Mouse (Mus musculus) embryonic facial prominence, embryonic 15.5 days (tissue): ENCODE measurements around the gene Ttc28. TPM values are rescaled to one million over a fixed set of nuclear protein-coding genes. Genes with fewer than 3 reads are reported as not detected.
A peak's percentile ranks its signal among the peaks of the same experiment; 100 is the strongest.

ENCODE experiments used
- ATAC-seq: fragments of 200-750 bp; cut with Nextera tagmentation; 2 replicates; pipeline ENCODE4 v1.8.0; 2017; ENCODE audit warnings: low read depth, moderate TSS enrichment; ENCODE audit not compliant: insufficient number of reproducible peaks, low FRiP score, low TSS enrichment
- H3K27ac ChIP-seq: fragments of 300-500 bp; sonication (generic); replicated peaks from 2 replicates; pipeline ENCODE4 v1.5.1; 2015; ENCODE audit warnings: mild to moderate bottlenecking, inconsistent platforms
- H3K27me3 ChIP-seq: fragments of 300-500 bp; sonication (generic); 2 replicates; pipeline ENCODE4 v1.6.1; 2015; ENCODE audit warnings: inconsistent platforms
- H3K36me3 ChIP-seq: fragments of 300-500 bp; sonication (generic); 2 replicates; pipeline ENCODE4 v1.6.1; 2015; ENCODE audit warnings: mild to moderate bottlenecking, inconsistent platforms
- H3K4me1 ChIP-seq: fragments of 300-500 bp; sonication (generic); 2 replicates; pipeline ENCODE4 v1.6.1; 2015; ENCODE audit warnings: inconsistent platforms
- H3K4me2 ChIP-seq: fragments of 300-500 bp; sonication (generic); replicated peaks from 2 replicates; pipeline ENCODE4 v1.6.1; 2015; ENCODE audit warnings: mild to moderate bottlenecking, inconsistent platforms
- H3K4me3 ChIP-seq: fragments of 300-500 bp; sonication (generic); replicated peaks from 2 replicates; pipeline ENCODE4 v1.5.1; 2015; ENCODE audit warnings: mild to moderate bottlenecking, inconsistent platforms
- H3K9ac ChIP-seq: fragments of 300-500 bp; sonication (generic); 2 replicates; pipeline ENCODE4 v1.6.1; 2015; ENCODE audit warnings: inconsistent platforms
- H3K9me3 ChIP-seq: fragments of 300-500 bp; sonication (generic); replicated peaks from 2 replicates; pipeline ENCODE4 v1.6.1; 2016; ENCODE audit warnings: inconsistent platforms
- WGBS: fragments of 180-500 bp; shearing (Covaris S2); methylation state at CpG from one replicate; pipeline ENCODE4 v1.1.7; 2015; 5-methylcytosine and 5-hydroxymethylcytosine counted together
- polyA plus RNA-seq: library from polyadenylated mRNA; unstranded; fragments of >200 nt; fragmentation: Nextera tagmentation; extraction: Ambion mirVana; gene quantifications from 2 replicates; pipeline ENCODE4 v1.2.1, GENCODE M21; 2015

Gene Ttc28
- polyA plus RNA-seq, 1 experiment from 2014 or later = 12.7 TPM

DNA sequence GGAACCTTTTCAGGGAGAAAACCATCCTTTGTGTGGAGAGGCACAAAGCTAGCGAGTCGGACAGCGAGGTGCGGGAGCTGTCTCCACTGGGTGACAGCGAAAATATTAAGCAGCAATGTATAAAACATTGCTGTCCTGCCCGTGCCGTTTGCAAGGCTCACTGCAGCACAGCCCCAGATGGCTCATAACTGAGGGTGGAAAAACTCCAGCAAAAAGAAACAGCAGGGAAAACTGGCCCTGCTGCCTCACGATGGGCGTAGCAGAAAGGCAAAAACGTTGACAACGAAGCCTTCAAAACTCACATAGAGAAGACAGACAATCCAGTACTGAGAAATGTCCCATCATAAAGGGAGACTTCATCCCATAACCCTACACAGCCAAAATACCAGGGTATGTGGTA, 410.5 kb downstream of the Ttc28 start:
- H3K4me1 ChIP-seq = 0 out of 2 replicates have a peak, but pooled peaks cover 6% of the 10 kb centered on the region
- no peaks in the 10 kb centered on the region for H3K27me3 ChIP-seq
- peaks cover 29% of the 10 kb centered on the region for H3K36me3 ChIP-seq
- no peak overlapping the region for H3K4me3 ChIP-seq
- H3K9me3 ChIP-seq = no peaks in the 10 kb centered on the region
- ATAC-seq = no peak
- no peak overlapping the region for H3K4me2 ChIP-seq
- no peak overlapping the region for H3K27ac ChIP-seq
- 79% methylated on average over 11 of the region's 11 CpGs for WGBS
- H3K9ac ChIP-seq = no peak overlapping the region

DNA sequence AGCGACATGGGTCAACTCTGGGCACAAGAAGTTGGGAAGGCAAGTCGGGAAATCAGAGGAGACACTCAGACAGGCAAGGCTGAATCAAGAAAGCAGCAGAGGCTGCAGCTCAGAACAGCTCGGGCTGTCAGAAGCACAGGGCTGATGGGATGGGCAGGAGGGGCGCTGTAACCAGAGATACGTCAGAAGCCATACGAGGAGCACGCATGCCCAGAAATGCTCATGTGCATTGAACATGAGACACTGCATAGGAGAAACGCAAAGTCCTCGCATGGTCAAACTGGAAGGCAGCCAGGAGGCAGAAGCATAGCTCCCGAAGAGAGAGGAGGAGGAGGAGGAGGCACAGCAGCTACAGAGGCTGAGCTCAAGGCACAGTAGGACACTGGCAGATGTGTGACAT, 412.0 kb downstream of the Ttc28 start:
- 25% methylated on average over 10 of the region's 10 CpGs for WGBS
- Histone ChIP-seq H3K36me3 (peaks cover 13% of the 10 kb centered on the region), H3K27me3 (no peaks in the 10 kb centered on the region), H3K27ac (no peak overlapping the region), H3K9me3 (no peaks in the 10 kb centered on the region), H3K4me3 (0 out of 2 replicates have a peak overlapping the region, but pooled peaks have one; percentile 8), H3K4me1 (0 out of 2 replicates have a peak, but pooled peaks cover 6% of the 10 kb centered on the region), H3K9ac (no peak overlapping the region), H3K4me2 (peak overlapping the region; percentile 40)
- peak; percentile 83; the same call in 1 of the 2 replicates for ATAC-seq

DNA sequence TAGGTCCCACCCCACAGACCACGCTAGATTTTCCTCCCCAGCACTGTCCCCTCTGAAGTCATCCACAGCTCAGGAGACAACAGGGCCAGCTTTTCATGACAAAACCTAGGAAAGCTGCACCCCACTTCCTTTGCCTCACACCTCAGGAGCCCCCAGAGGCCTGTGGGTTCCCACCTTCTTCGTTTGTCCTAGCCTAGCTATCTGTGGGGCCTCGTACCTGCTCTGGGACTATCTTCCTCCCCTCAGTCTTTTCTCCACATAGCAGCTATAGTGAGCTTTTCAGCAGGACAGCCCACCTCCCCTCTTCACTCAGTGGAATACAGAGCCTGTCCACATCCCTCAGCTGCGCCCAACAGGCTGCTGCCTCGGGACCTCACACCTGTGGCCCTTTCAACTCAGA, 418.2 kb downstream of the Ttc28 start:
- Histone ChIP-seq H3K36me3 (no peaks in the 10 kb centered on the region), H3K4me2 (no peak overlapping the region), H3K4me1 (peaks cover 3% of the 10 kb centered on the region; the same call in 1 of the 2 replicates), H3K27me3 (no peaks in the 10 kb centered on the region), H3K9ac (no peak overlapping the region), H3K27ac (no peak overlapping the region), H3K9me3 (no peaks in the 10 kb centered on the region), H3K4me3 (no peak overlapping the region)
- no peak for ATAC-seq
- 62% methylated on average over 5 of the region's 5 CpGs for WGBS

DNA sequence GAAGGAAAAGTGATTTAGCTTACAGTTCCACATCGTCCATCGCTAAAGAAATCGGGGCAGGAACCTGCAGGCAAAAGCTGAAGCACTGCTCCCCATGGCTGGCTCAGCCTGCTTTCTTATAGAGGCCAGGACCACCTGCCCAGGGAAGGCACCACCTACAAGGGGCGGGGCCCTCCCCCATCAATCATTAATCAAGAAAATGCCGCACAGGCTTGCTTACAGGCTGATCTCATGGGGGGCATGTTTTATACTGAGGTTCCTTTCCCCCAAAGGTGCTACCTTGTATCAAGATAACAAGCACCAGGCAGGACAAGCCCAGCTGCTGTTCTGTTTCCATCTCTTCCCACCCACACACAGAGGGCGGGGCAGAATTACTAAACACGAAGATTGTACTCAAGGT, 419.1 kb downstream of the Ttc28 start:
- H3K4me2 ChIP-seq = no peak overlapping the region
- no peaks in the 10 kb centered on the region for H3K9me3 ChIP-seq
- no peaks in the 10 kb centered on the region for H3K27me3 ChIP-seq
- no peak overlapping the region for H3K27ac ChIP-seq
- no peaks in the 10 kb centered on the region for H3K36me3 ChIP-seq
- peaks cover 3% of the 10 kb centered on the region; the same call in 1 of the 2 replicates for H3K4me1 ChIP-seq
- H3K9ac ChIP-seq = no peak overlapping the region
- ATAC-seq = no peak
- 40% methylated on average over 7 of the region's 7 CpGs for WGBS
- H3K4me3 ChIP-seq = no peak overlapping the region

DNA sequence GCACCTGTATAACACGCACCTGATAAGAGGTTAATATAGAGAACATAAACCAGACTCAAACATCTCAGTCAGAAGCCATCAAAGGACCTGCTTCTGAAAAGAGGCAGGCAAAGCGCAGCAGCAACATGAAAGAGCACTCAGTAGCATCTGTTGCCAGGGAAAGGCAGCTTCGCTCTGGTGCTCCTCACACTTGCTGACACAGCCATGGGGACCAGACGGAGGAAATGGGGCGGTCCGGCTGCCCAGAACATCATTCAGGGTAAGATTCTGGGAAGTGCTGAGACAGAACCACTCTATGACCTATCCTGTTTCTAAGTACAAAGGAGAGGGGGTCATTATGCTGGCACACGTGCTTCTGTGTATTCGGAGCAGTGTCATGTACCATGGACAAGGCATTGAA, 421.2 kb downstream of the Ttc28 start:
- H3K4me3 ChIP-seq = no peak overlapping the region
- H3K4me2 ChIP-seq = no peak overlapping the region
- no peak overlapping the region for H3K27ac ChIP-seq
- ATAC-seq = no peak
- 66% methylated on average over 8 of the region's 8 CpGs for WGBS
- no peak overlapping the region for H3K9ac ChIP-seq
- no peaks in the 10 kb centered on the region for H3K36me3 ChIP-seq
- H3K27me3 ChIP-seq = no peaks in the 10 kb centered on the region
- H3K9me3 ChIP-seq = no peaks in the 10 kb centered on the region
- peaks cover 3% of the 10 kb centered on the region; the same call in 1 of the 2 replicates for H3K4me1 ChIP-seq

DNA sequence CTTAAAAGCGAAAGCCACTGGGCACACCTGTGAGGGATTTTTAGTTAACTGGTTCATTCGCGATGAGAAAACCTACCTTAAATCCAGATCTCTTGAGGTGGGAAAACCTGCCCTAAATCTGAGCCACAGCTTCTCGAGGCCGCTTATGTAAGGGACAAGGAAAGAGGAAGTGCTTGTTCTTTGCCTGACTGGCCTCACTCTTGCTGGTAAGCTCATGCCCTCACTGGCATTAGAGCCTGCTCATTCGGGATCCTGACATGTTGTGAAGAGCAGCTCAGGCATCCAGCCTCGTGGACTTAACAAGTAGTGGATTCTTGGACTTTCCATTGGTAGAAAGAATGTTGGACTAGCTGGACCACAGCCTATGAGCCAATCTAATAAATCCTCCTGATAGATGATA, 422.1 kb downstream of the Ttc28 start:
- no peak for ATAC-seq
- no peaks in the 10 kb centered on the region for H3K27me3 ChIP-seq
- no peak overlapping the region for H3K4me2 ChIP-seq
- no peak overlapping the region for H3K9ac ChIP-seq
- H3K36me3 ChIP-seq = no peaks in the 10 kb centered on the region
- H3K27ac ChIP-seq = no peak overlapping the region
- peaks cover 3% of the 10 kb centered on the region; the same call in 1 of the 2 replicates for H3K4me1 ChIP-seq
- no peak overlapping the region for H3K4me3 ChIP-seq
- H3K9me3 ChIP-seq = no peaks in the 10 kb centered on the region
- WGBS = 57% methylated on average over 7 of the region's 7 CpGs

DNA sequence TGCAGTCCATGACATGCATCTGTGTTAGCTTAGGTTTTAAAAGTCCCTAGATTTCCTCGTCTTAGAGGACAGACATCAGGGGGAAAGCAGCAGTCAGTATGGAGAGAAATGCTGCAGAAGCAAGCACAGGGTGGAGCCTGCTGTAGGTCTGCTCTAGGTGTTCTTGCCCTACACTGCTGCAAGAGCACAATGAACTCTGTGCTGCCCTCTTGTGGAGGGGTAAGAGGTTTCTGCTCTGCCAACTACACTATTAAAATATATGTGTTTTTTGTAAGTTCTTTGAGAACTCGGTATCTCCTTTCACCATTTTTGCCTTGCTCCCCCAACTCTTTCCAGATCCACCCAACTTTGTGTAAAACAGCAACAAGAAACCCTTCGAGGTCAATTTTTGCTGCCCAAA, 425.1 kb downstream of the Ttc28 start:
- no peak overlapping the region for H3K4me2 ChIP-seq
- H3K36me3 ChIP-seq = no peaks in the 10 kb centered on the region
- ATAC-seq = no peak
- no peak overlapping the region for H3K9ac ChIP-seq
- H3K4me1 ChIP-seq = no peaks in the 10 kb centered on the region
- H3K9me3 ChIP-seq = no peaks in the 10 kb centered on the region
- WGBS = 88% methylated on average over 3 of the region's 3 CpGs
- no peak overlapping the region for H3K27ac ChIP-seq
- H3K4me3 ChIP-seq = no peak overlapping the region
- H3K27me3 ChIP-seq = no peaks in the 10 kb centered on the region

DNA sequence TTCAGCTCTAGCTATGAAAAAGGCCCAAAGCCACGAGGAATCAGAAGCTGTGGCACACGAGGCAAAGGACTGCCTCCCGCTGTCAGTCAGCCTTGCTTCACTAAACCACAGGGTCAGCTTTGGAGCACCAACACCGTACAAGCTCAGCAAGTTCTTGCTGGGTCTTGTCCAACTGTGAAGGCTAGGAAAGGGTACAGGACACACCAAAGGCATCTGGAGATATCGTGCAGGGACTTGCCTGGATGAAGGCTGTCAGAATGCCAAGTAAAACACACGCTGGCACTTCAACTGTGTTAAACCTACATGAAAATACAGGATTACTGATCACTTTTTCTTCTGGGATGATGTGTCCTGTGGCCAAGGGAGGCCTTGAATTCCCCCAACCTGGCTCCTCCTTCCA, 430.6 kb downstream of the Ttc28 start:
- Histone ChIP-seq H3K9ac (no peak overlapping the region), H3K4me1 (no peaks in the 10 kb centered on the region), H3K36me3 (no peaks in the 10 kb centered on the region), H3K27ac (no peak overlapping the region), H3K9me3 (0 out of 2 replicates have a peak, but pooled peaks cover 5% of the 10 kb centered on the region), H3K27me3 (no peaks in the 10 kb centered on the region), H3K4me3 (no peak overlapping the region), H3K4me2 (no peak overlapping the region)
- no peak for ATAC-seq
- WGBS = 63% methylated on average over 6 of the region's 6 CpGs

DNA sequence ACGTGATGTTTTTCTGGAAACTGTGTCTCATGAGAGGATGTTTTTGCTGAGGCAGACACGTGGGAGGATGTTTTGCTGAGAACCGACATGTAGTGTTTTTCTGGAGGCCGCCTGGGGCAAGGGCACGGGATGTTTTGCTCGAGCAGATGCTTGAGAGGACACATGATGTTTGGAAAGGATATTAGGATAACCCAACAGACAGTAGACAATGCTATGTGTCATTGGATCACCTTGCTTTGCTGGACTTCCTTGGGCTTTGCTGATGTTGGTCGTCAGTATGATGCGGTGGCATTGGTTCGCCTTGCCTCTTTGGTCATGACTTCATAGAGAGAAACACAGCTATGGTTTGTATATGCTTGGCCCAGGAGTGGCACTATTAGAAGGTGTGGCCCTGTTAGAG, 434.2 kb downstream of the Ttc28 start:
- no peaks in the 10 kb centered on the region for H3K36me3 ChIP-seq
- WGBS = 86% methylated on average over 9 of the region's 9 CpGs
- 0 out of 2 replicates have a peak, but pooled peaks cover 5% of the 10 kb centered on the region for H3K9me3 ChIP-seq

DNA sequence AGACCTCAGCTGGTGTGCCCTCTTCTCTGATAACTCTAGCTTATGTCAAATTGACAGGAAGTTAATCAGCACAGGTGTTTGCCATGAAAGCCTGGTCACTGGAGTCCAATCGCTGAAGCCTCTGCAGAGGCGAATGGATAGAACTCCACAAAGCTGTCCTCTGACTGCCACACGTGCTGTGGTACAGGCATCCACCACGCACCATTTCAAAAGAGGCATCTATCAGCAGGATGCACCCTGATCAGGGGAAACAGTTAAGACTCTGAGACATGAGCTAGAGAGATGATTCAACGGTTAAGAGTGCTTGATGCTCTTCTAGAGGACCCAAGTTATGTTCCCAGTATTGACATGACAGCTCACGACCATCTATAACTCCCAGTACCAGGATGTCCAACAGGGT, 435.5 kb downstream of the Ttc28 start:
- H3K4me1 ChIP-seq = no peaks in the 10 kb centered on the region
- H3K4me3 ChIP-seq = no peak overlapping the region
- H3K4me2 ChIP-seq = no peak overlapping the region
- H3K36me3 ChIP-seq = no peaks in the 10 kb centered on the region
- ATAC-seq = no peak
- no peak overlapping the region for H3K27ac ChIP-seq
- H3K27me3 ChIP-seq = no peaks in the 10 kb centered on the region
- WGBS = 87% methylated on average over 6 of the region's 6 CpGs
- H3K9me3 ChIP-seq = 0 out of 2 replicates have a peak, but pooled peaks cover 5% of the 10 kb centered on the region
- no peak overlapping the region for H3K9ac ChIP-seq

More for the DNA sequence above, 434.2 kb downstream of the Ttc28 start:
- ATAC-seq = no peak
- Histone ChIP-seq H3K27me3 (no peaks in the 10 kb centered on the region), H3K4me3 (no peak overlapping the region), H3K27ac (no peak overlapping the region), H3K9ac (no peak overlapping the region), H3K4me2 (no peak overlapping the region), H3K4me1 (no peaks in the 10 kb centered on the region)

DNA sequence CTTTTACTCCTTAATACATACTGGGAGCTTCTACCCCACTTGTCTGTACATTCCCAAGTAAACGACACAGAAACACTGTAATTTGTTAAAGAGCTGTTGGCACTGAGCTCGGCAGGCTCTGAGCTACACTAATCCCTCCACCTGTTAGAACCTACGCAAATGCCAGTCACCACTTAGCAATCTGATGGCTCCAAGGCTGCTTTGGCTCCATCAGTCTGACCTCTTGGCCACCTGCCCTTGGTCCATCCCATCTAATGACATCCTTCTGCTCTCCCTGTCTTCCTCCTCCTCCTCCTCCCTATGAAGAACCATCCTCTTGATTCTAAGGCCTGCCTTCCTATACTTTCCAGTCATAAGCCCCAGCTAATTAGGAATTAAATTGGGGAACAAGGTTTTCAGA, 437.9 kb downstream of the Ttc28 start:
- Histone ChIP-seq H3K4me3 (no peak overlapping the region), H3K4me1 (no peaks in the 10 kb centered on the region), H3K4me2 (no peak overlapping the region), H3K9ac (no peak overlapping the region), H3K27ac (no peak overlapping the region), H3K36me3 (no peaks in the 10 kb centered on the region), H3K9me3 (0 out of 2 replicates have a peak, but pooled peaks cover 5% of the 10 kb centered on the region), H3K27me3 (no peaks in the 10 kb centered on the region)
- ATAC-seq = no peak
- WGBS = 55% methylated on average over 3 of the region's 3 CpGs

DNA sequence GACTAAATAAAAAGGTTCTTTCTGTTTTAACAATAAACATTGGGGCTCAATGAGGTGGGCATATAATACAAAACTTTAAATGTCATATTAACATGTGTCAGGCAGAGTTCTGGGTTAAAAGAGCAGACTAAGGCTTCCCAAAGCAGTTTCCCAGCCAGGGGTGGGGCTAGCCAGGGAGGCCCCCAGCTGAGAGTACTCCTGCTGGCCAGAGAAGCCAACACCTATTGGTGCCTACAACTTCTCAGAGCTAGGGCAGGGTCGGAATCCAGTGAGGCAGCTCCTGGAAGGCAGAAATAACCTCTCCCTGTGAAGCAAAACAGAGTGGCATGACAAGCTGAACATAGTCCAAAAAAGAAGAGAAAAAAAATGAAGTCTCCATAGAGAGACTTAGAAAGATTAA, 439.3 kb downstream of the Ttc28 start:
- ATAC-seq = no peak
- no peaks in the 10 kb centered on the region for H3K36me3 ChIP-seq
- H3K27ac ChIP-seq = no peak overlapping the region
- H3K9me3 ChIP-seq = 0 out of 2 replicates have a peak, but pooled peaks cover 3% of the 10 kb centered on the region
- no peak overlapping the region for H3K4me2 ChIP-seq
- no peaks in the 10 kb centered on the region for H3K27me3 ChIP-seq
- no peak overlapping the region for H3K4me3 ChIP-seq
- H3K4me1 ChIP-seq = no peaks in the 10 kb centered on the region
- WGBS = 57% methylated on average over 1 of the region's 1 CpGs
- no peak overlapping the region for H3K9ac ChIP-seq
